Mouse (Mus musculus) heart, adult 9 months (tissue): ENCODE measurements around the gene Prg3.
A peak's percentile ranks its signal among the peaks of the same experiment; 100 is the strongest.

Experiments used
- DNase-seq, 2 experiments: peaks; one replicate each; pipeline ENCODE4 v3.0.0; 2022; ENCODE audit warnings: low spot score in 2 of 2

Prg3 gene

DNA sequence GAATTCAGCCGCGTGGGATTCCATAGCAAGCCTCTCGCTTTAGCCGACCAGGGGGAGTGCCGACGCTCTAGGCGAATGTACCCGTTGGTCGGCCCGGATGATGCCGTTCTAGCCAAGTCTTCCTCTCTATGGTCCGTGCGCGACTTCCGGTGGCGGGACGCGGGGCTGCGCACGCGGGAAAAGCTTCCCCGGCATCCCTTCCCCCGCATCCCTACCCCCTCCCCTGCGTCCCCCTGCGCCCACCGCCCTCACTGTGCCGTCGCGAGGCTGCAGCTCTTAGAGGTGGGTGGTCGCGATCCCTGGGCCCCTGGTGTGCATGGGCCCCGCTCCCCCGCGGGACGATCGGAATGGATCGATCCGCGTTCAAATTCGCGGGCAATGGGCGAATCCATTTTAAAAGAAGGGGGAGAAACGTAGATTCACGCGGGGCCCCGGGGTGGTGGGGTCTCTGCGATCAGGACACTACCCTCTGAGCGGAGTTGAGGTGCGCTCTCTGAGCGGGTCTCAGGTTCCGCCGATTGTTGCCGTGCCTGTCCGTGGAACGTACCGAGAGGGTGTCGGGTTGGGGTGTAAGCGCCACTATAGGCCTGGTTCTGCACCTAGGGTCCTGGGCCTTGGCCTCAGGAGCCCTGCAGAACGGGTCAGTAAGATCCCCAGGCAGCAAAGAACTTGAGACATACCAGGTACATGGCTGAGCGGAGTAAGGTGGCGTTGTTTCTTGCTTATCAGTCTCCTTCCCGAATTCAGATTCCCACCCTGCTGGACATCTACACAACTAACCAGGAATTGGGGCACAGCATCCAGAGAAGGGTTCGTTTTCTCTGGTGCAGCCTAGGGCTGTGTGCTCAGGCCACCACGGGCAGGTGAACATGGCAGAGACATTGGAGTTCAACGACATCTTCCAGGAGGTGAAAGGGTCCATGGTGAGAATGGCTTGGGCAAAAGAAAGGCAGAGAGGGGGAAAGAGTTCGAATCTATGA is 49.3 kb downstream of the Prg3 start, which contains the start of the genes Ssrp1 and P2rx3:
TSS of gene Ssrp1 (plus strand) at position 188 of the 980 bp plus-strand sequence.
TSS of gene P2rx3 (minus strand) at position 416 of the 980 bp plus-strand sequence.
- DNase-seq = peak; percentile 89

DNA sequence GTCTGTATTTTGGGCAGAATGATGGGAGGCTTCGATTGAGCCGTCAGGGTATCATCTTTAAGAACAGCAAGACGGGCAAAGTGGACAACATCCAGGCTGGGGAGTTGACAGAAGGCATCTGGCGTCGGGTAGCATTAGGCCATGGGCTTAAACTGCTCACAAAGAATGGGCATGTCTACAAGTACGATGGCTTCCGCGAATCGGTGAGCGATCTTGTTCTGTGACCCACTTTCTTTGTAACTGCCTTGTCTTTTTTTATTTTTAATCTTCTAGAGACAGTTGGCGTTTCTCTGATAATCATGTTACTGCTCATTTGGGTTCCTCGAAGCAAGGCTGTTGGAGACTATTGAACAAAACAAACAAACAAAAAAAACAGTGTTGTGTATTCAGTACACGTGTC is 50.3 kb downstream of the Prg3 start:
- no peak for DNase-seq
